Mouse (Mus musculus) cerebellum, adult 2 months (tissue): Measurements from ENCODE around the gene 5730480H06Rik.

Source experiments
- CTCF ChIP-seq: fragments of 200-500 bp; IDR thresholded peaks from 2 replicates; pipeline ENCODE4 v1.5.1; 2011; ENCODE audit warnings: low read depth, mild to moderate bottlenecking, control low read depth, low read length, moderate library complexity, borderline replicate concordance; ENCODE audit not compliant: insufficient read depth
- POLR2A ChIP-seq: fragments of 200-500 bp; IDR thresholded peaks from 2 replicates; pipeline ENCODE4 v1.6.1; 2011; ENCODE audit warnings: low read length, control low read depth, borderline replicate concordance; ENCODE audit not compliant: insufficient read depth

DNA sequence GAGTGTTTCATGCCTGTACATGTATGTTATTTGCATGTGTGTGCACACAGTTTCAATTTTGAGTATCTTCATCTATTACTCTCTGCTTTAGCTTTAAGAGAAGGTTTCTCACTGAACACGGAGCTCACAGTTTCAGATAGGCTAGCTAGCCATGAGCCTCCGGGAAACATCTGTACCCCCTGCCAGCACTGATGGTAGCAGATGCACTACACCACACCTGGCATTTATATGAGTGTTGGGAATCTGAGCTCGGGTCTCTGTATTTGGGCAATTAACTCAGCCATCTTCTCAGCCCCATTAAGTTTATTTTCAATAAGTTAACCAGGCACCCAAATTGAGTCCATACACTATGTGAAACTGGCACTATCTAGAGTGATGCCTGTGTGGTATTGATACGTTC, 83.7 kb downstream of the 5730480H06Rik start:
- TF ChIP-seq POLR2A (no peak), CTCF (no peak)
